Mouse (Mus musculus) natural killer cell, adult 2 months (primary cell): ENCODE results near the gene Gtf2h3.

Experiments
- DNase-seq, 2 experiments: peaks; one replicate each; pipeline ENCODE4 v3.0.0; 2022; ENCODE audit warnings: low spot score in 2 of 2

Gene Gtf2h3

GRCm38 (mm10) chr5:124636694-124637093 lies 57.8 kb downstream of the Gtf2h3 start:
- DNase-seq = no peak

GRCm38 (mm10) chr5:124637300-124637699 lies 58.4 kb downstream of the Gtf2h3 start:
- peak; percentile 36 to 40 for DNase-seq

GRCm38 (mm10) chr5:124637836-124638235 lies 58.9 kb downstream of the Gtf2h3 start:
- no peak for DNase-seq
